Mouse (Mus musculus): Measurements from ENCODE around the gene Gm10065.
"Not testable (repeated sequence)": the region's sequence is repeated elsewhere in the genome, so short reads cannot be mapped to it uniquely, and the experiment has no call there.

Gm10065 gene

GRCm38 (mm10) chr13:21478759-21479670, at the start of gene Gm10065, which contains the start of gene Zkscan4:
Gene Gm10065, minus strand, starts transcription at chr13:21479441.
Gene Zkscan4, plus strand, starts transcription at chr13:21478907.
- DNase-seq (ENCODE audit: low read depth) = not testable (repeated sequence)

GRCm38 (mm10) chr13:21506221-21506649, 27.0 kb upstream of the Gm10065 start:
- DNase-seq (ENCODE audit: low read depth) = peak; percentile 77

GRCm38 (mm10) chr13:21502296-21502695, 23.1 kb upstream of the Gm10065 start:
- no peak for DNase-seq (ENCODE audit: low read depth)

- DNase-seq (ENCODE audit: low read depth) = not testable (repeated sequence)
Measured at GRCm38 (mm10) chr13:21501182-21501581, 21.9 kb upstream of the Gm10065 start, which contains the start of gene Gm11273. Gene Gm11273, minus strand, starts transcription at chr13:21501418.

- DNase-seq (ENCODE audit: low read depth) = no peak
Measured at GRCm38 (mm10) chr13:21495080-21495479, 15.8 kb upstream of the Gm10065 start, which contains the start of gene AK157302. Gene AK157302, plus strand, starts transcription at chr13:21495223.

DNA sequence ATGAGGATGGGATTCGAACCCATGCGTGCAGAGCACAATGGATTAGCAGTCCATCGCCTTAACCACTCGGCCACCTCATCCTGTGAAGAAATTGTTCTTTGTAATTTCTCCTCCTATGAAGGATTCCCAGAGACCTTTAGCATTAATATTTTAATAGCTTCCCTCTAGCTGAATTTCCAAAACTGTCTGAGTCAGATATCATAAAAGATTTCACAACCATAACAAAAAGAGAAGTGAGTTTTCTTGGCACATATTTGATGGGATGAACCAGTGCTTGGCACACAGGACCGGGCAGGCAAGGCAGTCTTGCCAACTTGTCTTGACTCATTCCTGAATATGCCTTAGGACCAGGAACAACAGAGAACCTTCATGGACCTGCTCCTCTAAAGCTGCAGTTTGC, 13.6 kb upstream of the Gm10065 start:
- DNase-seq (ENCODE audit: low read depth) = no peak

DNA sequence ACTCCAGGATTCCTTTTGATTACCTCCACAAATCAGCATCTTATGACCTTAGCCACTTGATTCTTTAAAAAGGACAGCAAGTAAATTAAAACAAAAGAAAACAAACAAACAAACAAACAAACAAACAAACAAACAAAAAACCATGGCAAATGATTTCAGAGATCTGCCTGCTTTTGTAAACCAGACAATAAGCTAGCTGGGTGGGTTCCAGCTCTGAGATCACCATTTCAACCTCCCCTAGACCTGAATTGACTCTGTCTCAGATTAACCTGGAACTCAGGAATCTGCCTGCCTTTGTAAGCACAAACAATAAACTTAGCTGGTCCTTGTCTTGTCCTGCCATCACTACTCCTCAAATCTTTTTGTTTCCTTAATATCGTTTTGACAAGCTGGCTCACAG, 7.6 kb upstream of the Gm10065 start:
- DNase-seq (ENCODE audit: low read depth) = no peak

GRCm38 (mm10) chr13:21472427-21472826, 6.8 kb downstream of the Gm10065 start:
- no peak for DNase-seq (ENCODE audit: low read depth)

- DNase-seq (ENCODE audit: low read depth) = no peak
Measured at GRCm38 (mm10) chr13:21469097-21469496, 10.1 kb downstream of the Gm10065 start.

DNA sequence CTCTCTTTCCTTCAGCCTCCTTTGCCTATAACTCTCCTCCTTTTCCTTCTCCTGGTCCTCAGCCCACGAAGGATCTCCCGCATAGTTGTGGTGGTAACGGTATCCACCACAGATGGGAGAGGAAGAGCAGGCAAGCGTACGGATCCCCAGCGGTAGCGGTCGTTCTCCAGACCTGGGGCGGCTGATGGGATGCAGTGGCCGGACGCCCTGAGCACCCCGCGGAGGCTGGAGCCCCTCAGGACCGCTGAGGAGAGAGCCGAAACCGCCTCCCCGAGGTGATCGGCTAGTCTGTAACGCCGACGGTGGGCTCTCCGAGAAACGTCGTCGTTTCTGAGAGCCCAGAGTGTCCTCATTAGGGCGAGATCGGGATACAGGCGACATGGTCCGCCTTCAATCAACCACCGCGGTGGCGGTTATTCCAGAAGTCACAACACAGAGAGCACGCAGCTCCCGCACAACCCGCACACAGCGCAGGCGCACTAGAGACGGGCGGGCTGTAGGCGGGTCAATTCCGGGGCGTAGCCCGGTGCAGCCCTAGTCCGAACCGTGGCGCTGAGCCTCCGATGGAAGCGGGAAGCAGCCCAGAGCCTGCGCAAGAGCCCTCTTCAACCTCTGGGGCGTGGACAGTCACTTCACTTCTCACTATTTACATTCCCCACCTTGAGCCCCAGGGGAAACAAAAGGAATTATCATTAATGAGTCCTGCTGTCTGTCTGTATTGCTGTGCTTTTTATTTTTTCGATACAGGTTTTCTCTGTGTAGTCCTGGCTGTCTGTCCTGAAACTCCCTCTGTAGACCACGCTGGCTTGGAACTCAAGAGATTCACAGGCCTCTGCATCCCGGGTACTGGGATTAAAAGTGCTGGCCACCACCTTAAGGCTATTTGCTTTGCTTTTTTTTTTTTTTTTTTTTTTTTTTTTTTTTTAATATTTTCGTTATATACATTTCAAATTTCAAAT, 10.9 kb downstream of the Gm10065 start, which contains the start of gene Nkapl:
Nkapl (minus strand) TSS at position 449 of the 959 bp plus-strand sequence.
- peak; percentile 80 for DNase-seq (ENCODE audit: low read depth)

DNA sequence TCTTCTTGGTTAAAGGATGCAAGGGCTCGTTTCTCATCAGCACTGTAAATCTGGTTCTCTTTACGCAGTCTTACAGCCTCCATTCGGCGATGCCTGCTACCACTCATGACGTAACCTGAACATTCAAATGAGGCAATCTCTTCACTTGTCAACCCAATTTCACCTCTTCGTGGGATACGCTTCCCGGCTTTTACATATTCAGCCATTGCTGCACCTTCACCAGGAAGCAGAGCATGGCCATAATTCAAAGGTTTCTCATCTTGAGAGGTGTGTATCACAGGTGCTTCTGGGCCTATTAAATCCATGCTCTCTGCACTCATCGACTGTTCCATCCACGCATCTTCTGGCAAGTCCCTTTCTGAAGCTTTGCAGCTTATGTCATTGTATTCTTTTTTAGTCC, 11.9 kb downstream of the Gm10065 start:
- no peak for DNase-seq (ENCODE audit: low read depth)

DNA sequence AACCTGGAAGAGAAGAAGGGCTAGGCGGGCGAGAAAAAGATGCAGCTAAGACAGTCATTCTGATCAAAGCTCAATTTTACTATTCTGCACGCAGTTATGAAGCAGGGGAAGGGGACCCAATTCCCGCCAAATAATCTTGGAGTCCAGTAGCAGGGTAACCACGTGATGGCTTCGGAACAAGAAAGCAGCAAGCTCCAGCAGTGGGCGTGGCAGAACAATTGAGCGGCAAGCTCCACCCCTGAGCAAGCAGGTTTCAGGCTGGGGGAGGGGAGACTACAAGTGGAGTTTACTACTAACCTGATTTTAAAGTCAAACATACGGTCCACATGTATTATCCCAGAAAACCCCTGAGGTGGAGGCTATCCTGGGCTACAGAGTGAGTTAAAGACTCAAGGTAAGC, 16.7 kb downstream of the Gm10065 start:
- not testable (repeated sequence) for DNase-seq (ENCODE audit: low read depth)

DNA sequence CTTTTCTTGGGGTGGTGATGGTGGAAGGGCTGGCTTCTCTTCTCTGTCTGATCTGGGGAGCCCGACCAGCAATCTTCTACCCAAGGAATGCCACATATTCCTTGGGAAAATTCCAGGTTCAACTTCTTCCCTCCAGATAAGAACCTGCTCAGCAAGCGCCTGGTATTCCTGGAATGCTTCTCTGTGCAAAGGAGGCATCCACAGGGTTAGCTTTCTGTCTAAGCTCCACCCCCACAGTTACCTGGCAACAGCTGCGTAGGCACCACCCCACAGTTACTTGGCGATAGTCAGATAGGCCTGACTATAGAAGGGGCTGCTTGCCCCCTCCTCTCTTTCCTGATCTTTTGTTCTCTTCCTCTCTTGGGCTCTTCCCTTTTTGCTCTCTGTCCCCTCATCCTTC, 22.9 kb downstream of the Gm10065 start:
- no peak for DNase-seq (ENCODE audit: low read depth)

GRCm38 (mm10) chr13:21454133-21454532, 25.1 kb downstream of the Gm10065 start:
- DNase-seq (ENCODE audit: low read depth) = no peak

DNA sequence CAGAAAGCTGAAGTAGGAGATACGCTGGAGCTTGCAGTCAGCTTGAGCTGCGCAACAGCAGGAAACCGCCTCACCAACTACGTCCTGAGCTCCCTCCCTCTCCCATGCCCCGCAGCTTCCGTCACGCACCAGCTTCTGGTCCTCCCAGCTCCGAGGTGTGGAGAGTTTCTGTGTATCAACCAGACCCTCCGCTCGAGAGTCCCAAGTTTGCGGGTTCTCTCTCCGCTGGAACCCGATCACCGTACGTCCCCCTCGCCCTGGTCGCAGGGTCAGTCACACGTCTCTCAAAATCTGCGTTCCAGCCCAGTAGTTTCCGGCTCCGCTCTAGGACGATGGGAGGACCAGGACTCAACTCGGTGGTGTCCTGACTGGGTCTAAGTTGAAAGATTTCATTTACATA, 25.8 kb downstream of the Gm10065 start, which contains the start of gene Zscan26:
Zscan26 (minus strand) TSS at position 282 of the 400 bp plus-strand sequence.
- peak; percentile 69 for DNase-seq (ENCODE audit: low read depth)

GRCm38 (mm10) chr13:21453042-21453441, 26.2 kb downstream of the Gm10065 start:
- DNase-seq (ENCODE audit: low read depth) = no peak

DNA sequence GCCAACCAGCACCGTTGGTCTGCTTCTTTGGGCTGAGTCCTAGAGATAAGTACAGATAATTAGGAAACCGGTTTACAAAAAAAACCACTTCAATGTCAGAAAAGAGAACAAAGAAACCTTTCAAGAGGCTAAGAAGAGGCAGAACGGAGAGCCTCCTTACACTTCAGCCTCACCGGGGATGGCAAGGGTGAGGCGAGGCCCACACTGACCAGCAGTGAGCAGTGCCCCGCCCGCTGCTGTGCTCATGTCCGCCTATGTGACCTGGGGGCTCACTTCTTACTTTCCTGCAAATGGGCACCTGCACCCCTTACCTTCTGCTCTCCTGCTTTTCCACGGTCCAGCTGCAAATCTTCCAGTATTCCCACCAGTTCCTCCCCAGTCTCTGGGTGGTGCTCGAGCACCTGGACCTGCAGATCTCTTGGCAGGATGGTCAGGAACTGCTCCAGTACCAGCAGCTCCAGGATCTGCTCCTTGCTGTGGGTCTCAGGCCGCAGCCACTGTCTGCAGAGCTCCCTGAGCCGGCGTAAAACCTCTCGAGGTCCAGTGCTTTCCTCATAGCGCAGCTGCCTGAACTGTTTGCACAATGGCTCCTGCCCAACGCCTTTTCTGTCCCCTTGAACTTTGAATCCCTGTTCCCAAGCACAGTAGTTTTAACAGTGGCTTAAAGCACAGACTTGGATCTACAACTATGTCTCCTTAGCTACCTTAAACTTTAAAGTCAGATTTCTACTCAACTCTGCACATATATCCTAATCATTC, 31.2 kb downstream of the Gm10065 start:
- DNase-seq (ENCODE audit: low read depth) = no peak

GRCm38 (mm10) chr13:21446796-21447195, 32.4 kb downstream of the Gm10065 start:
- DNase-seq (ENCODE audit: low read depth) = no peak

- no peak for DNase-seq (ENCODE audit: low read depth)
Measured at GRCm38 (mm10) chr13:21441207-21441572, 38.1 kb downstream of the Gm10065 start.

DNA sequence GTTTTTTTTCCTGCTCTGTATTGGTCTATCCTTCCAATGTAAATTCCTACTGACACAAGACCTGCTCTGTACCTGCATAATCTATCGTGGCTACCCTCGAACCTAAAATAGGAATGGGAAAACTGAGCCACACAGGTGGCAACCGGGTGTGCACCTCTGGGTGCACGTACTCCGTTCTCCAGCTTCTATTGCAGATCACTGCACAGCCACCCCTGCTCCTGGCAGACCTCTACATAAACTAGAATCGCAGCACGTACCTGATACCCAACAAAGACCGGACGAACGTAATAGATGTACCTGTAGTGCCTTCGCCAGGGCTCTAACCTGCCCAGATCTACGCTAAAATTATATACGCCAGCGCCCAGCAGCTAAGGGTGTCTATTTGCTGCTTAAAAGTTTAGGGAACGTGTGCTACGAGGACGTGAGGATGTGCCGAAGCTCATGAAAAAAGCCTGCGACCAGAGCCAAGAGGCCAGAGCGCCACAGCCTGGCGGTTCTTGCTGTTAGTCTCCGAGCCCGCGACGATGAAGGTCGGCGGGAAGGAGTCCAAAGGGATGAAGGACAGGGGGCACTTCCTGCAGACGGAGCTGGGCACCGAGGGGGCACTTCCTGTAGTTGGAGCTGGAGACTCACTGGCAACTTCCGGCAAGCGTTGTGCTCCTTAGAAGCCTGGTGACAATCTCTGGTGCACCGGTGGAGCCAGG, 38.6 kb downstream of the Gm10065 start, which contains the start of gene Pgbd1:
Pgbd1 (minus strand) TSS at position 556 of the 704 bp plus-strand sequence.
- peak; percentile 49 for DNase-seq (ENCODE audit: low read depth)

DNA sequence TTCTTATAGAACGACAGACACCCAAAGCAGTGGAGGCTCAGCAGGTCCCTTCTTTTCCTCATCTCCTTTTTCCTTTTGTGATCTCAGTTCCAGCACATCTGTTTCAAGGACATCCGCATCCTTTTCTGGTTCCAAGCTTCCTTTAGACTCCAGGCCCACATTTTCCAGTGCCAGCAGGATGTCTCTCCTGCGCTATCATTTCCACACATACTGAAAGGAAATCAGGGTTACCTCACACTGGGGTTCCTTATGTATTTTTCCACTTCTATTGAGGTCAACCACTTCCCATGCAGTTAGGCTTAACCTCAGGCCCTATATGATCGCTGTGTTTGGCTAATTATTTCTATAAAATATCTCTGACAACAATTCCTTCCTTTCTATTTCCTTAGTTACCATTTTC, 43.8 kb downstream of the Gm10065 start:
- no peak for DNase-seq (ENCODE audit: low read depth)
